Mouse (Mus musculus) erythroid progenitor cell, adult 5-6 weeks (primary cell): Measurements from ENCODE around the gene Adgrl2. TPM values are rescaled to one million over a fixed set of nuclear protein-coding genes. Genes with fewer than 3 reads are reported as not detected.

Experiments used
- ATAC-seq: replicated peaks from 2 replicates; pipeline ENCODE4 v1.8.0; 2016; ENCODE audit warnings: moderate number of reproducible peaks, mild to moderate bottlenecking, moderate TSS enrichment, inconsistent platforms; ENCODE audit not compliant: poor library complexity, low FRiP score, severe bottlenecking
- total RNA-seq, 2 experiments: library from RNA; stranded (forward) in 1 of 2; stranded (reverse) in 1 of 2; fragments of 150-400 nt in 1 of 2; fragments of 186-747, 209-891 nt in 1 of 2; gene quantifications; 2 replicates each; pipeline versions ENCODE4 v1.2.3 to v1.2.4; 2015 to 2017; ENCODE audit warnings: low replicate concordance in 2 of 2

The Adgrl2 gene
- total RNA-seq, 2 experiments from 2014 or later, result 1.2 to 6.7 TPM

DNA sequence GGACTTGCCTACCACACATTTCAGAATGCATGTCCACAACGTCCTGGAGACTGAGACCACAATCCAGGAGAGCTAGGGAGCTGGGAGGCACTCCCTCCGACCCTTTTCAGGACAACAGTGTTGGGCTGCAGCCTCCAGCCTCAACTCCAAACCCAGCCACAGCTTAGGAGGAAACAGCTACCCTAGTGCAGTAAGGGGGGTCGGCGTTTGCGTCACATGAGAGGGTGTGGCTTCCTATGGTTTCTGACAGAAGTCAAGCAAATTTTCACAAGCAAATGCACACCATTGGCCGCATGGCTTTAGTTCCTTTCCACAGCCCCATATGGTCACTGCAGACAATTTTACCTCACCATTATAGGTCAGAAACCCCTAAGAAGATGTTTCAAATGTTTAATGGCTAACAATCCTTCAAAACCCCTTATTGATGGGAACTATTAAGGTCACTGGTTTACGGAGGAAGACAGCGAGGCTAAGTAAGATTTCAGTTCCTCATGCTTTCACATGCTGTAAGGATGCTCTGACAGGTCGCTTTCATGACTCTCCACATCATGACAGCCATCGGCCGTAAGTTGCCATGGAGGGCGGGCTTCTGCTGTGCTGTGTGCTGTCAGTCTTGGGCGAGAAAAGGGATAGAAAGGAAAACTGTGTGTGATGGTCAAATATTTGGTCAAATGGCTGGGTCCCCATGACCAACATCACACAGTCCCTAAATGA lies 94.8 kb downstream of the Adgrl2 start:
- no peak for ATAC-seq

DNA sequence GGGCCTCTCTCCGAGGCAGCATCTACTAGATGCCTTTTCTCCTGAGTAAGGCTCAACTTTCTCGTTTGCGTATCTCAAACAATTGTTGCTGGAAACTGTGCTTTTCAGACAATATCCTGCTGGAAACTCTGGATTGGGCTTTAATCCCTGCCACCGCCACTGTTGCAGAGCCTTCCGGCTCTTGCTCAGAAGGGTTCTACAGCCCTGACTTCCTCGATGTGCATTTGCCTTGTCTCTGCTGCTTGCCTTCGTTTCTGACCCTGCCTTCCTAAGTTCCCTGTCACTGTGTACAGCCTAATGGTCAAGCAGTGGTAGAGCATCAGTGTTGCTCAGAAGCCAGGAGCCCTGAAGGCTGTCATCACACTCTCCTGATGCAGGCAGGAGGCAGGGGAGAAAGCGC lies 95.5 kb downstream of the Adgrl2 start:
- no peak for ATAC-seq

DNA sequence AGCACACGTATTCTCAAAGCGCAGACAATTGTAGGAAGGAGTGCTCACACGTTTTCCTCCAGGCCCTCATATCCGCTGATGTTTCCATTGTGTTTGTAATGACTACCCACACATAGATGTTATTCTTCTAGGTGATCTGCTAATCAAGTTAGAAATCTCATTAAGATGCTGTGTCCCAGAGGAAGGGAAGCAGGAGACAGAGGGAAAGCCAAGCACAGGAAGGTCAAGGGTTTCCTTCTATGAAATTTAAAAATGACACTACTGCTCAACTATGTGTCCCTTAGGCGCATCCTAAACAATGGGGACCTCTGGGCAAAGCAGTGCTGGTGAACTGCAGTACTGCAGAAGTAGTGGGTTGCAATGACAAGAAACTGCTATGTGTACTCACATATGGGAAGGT lies 102.5 kb downstream of the Adgrl2 start:
- no peak for ATAC-seq

DNA sequence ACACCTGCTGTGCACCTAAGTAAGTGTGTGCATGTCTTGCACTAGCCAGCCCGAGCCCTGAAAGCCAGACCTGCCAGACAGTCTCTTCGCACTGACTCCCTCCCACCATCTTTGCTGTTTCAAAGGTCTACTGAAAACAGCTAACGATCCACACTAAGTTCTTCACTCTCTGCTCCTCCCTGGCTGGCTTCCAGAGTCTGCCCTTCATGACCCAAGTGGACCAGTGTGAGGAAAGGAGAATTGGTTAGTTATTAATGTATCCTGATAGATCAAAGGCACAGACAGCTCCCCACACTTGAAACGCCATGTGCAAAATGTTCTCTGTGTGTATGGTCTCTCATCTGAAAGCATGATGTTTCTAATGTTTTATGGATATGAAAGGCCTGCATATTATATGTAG lies 103.4 kb downstream of the Adgrl2 start:
- no peak for ATAC-seq

DNA sequence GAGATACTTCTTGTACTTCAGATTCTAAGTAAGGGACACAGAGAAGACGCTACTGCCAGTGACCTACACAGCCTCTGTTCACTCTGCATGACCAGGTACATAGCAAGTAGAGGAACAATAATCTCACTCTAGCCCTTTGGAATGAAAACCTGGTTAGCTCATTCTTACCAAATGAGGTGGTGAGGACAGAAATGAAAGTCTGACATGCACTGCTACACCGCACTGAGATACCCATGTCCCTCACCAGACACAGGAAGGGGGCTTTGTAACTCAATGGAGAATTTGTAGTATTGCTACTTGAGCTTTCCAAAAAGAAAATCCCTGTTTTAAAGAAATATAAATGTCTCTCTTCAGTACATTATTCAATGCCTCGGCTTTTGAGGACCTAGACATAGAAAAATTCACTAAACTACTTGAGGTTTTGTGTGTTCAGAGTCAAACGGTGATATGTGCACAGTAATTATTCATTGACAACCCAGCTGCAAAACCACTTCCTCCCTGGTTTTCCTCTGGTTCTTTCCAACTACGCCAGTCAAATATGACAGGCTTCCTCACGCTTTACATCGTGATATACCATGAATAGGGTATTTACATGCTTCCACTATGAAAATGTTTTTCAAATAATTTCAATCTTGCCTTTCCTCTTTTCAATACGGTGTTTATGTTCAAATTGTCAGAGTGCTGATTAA lies 104.2 kb downstream of the Adgrl2 start:
- ATAC-seq, result no peak

DNA sequence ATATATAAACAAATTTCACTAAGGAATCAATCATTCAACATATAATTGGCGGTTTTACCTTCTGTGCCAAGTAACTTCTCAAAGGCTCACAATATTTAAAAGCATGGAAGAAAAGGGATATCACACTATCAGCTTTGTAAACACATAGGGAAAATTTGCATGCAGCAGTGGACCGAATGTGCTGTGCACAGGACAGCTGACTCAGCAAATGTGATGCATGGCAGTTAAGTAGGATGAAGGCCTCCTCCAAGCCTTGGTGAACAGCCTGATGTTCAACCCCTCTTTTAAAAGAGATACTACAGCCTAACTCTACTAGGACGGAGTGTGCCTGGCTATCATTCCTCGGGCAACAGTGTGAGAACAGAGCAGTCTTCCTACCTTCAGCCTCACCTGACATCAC lies 105.2 kb downstream of the Adgrl2 start:
- ATAC-seq, result no peak

DNA sequence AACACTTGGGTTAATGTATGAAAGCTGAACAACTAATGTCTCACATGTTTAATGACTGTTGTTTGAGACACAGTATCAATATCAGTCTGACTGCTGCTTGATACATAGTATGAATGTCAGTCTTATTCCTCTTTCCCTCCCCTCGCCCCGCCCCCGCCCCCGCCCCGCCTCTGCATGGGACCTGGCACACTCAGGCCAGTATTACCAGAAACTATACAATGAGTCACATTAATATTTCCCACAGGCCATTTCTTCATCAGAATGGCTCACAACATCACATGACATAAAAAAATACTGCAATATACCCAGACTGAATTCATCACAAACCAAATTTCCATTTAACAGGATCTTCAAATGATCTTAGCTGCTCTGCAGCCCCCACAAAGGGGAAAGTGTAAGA lies 108.9 kb downstream of the Adgrl2 start:
- ATAC-seq, result no peak

DNA sequence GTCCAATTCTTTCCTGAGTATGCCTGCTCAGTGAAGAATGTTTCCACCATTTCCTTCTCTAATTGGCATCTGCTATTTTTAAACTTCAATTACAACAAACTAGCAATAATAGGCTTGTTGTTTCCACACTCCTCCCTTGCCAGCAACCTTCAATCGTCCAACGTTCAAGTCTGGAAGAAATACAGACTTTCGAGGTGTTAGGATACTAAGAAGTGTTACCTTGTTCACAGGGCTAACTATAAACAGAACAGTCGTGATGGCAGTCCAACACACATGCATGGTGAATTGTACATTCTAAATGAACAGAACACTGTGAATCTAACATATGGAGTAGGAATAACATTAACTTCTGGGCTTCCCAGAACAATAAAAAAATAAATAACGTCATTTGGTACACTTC lies 117.8 kb downstream of the Adgrl2 start:
- no peak for ATAC-seq

DNA sequence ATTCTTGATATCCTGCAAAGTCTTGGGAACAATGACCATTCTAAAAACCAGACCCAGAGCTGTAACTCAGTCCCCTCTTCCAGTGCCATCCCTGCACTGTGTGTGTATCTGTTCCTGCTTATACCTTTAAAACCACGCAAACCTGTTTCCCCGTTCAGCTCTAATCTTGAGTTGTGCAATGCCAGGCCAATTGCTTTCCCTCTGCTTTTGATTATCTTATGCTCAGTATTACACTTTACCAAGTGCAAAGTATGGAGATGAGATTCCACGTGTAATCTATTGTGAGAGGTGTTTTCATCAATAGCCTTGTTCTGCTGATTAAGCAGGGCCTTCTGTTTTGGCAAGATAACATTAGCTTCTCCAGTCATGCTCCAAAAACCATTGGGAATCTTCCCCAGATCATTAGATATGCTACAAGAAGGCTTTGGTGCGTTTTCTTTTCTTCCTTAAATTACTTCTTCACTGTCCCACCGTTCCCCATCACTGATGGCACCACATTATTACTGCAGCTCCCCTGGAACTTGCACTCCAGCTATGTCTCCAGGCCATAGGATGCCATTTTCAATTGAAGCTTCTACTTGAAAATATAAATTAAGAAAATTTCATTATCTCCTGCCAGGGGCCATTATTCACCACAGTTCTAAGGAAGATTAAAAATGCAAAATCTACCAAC lies 118.4 kb downstream of the Adgrl2 start:
- ATAC-seq, result no peak

DNA sequence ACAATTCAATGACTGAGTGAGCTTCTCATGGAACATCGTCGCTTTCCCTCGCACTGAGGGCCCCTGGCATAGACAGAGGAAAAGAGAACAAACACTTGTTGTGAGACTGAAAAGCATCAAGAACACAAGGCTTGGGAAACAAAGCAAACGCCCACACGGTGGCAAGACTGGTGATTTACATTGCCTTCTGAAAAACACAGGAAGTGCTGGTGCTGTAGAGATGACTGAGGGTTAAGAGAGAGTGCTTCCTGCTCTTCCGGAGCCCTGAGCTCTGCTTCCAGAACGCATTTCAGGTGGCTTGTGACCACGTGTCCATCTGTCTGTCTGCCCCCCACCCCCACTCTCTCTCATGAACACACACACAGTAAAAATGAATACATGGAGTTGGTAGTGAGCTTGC lies 122.7 kb downstream of the Adgrl2 start:
- no peak for ATAC-seq

DNA sequence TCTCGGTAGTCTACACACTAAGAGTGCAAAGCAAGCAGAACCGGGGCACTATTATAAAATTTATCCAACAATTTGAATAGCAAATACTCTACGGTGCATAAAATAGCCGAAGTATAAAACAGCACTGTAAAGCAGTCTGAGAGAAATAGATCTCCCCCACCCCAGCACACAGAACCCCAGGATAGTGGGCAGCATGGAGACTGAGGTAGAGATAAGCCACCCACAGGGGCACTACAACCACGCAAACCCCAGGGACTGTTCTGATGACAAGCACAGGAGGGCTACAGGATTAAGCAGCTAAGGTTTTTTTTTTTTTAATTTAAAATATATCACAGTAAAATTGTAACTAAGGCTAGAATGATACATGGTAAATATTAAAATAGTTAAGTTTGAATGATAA lies 123.7 kb downstream of the Adgrl2 start:
- no peak for ATAC-seq

DNA sequence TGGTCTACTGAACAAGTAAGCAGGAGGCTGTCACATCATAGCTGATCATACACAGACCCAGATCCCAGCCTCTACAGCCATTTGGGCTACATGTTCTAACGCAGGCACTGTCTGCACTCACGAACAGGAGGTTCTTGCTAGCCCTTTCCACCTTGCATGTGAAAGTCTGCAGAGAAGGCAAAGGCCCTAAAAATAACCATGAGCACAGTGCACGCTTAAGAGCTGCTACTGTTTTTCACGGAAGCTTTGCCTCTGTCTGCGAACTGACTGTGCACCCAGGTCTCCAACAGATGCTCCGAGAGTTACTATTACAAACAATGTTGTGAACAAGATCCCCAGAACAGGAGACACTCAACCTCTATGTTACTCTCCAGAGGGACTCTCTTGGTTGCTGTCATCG lies 124.3 kb downstream of the Adgrl2 start:
- ATAC-seq, result no peak

DNA sequence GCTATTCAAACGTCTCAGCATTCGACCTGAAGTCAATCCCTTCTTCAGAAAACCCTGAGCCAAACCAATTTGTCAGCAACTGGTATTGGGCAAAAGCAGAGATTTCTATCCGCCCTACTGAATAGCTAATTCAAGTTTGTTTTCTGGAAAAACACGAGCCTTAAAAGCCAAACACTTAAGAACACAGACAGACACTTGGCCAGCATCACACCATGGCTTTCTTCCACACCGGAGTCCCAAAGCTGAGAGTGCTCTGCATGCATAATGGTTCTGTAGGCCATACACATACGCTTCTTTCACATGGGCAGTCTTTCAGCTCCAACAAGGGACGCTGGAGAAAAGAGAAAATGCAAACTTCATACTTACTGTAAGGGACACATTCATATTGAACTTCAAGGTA lies 125.1 kb downstream of the Adgrl2 start:
- no peak for ATAC-seq

DNA sequence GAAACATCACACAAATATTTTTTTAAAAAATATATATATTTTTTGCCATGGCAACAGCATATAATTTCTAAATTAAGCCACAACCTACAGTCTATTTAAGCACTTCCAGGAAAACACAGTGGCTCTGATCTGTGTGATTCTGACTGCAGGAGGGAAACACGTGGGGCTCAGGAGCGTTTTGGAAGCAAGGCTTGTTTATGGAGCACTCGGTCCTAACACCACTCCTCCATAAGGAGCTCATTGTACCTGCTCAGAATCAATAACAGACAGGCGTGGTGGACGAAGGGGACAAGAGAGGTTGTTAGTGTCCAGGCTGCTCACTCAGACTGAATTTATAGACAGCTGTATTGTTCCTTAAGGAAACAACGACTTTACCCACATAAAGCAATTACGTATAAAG lies 128.5 kb downstream of the Adgrl2 start:
- ATAC-seq, result no peak

DNA sequence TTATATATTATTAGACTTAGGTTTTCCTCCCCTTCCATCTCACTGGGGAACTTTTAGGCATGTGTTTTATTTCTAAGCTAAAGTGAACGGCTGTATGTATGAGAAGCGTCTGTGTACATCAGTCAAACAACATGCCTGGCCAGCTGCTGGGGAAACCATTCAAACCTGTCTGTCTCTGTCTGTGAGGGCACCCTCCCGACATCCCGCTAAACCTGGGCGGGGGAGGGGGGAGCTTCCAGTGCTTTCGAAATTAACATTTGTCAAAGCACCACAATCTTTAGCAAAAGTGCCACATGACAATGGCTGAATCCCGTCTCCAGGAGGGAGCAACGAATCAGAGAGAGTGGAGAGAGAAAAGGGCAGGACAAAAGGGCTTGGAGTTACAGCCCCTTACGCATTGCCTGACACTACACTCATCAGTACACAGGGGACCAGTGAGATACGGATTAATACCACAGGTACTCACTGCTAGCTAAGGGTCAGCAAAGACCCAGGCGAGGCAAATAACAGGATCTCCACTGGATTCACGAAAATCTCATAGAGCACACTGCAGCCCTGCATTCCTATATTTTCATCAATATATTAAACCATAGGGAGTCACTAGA lies 135.9 kb downstream of the Adgrl2 start:
- ATAC-seq, result no peak

DNA sequence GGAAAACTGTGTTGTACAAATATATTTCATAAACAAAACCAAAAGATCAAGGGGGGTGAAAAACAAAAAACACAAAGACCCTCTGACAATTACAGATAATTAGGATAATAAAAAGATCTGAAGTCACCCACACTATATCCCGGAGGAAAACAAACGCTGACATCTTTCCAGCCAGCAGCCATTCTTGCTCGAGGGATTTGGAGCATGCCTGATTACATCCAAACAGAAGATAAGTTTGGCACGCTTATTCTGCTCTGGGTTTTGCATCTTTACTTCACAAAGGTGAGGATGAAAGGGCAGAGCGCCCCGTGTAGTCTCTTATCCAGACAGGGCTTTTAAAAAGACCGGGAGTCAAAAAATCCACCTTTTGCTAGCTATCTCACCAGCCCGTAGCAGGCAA lies 137.0 kb downstream of the Adgrl2 start:
- ATAC-seq, result no peak

DNA sequence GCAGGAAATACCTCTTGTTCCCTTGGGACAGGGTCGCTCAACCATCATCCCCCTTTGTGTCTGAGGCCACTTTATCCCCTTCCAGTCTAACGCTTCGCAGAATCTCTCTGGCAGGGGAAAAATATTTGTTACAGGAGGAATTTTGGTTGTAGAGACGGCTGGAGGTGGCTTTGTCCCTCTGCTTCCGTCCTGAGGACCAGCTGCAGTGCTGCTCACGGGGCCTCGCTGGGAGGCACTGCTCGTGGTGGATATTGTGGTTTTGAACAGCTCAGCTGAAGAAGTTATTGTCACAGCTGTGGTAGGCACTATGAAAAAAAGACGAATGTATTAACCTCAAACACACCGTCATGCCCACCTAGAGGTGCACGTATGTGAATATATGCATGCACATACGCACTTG lies 137.8 kb downstream of the Adgrl2 start:
- ATAC-seq, result no peak

DNA sequence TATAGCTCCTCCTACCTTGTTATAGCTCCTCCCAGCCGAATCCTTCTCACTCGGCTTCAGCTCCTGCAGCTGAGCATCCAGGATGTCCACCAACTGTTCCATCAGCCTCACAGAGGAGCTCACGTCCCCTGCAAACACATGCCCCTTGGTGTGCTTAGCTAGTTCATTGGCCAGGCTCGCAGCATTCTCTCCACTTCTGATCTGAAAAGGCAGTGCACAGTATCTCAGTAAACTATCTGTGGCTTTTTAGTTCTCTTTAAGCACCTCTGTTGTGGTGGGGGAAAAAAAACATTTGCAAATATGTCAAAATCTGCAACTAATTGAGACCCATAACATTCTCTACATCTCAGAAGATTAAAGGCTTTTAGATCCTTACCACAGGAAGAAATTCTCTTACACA lies 139.5 kb downstream of the Adgrl2 start:
- ATAC-seq, result no peak; the same call in 1 of the 2 replicates

DNA sequence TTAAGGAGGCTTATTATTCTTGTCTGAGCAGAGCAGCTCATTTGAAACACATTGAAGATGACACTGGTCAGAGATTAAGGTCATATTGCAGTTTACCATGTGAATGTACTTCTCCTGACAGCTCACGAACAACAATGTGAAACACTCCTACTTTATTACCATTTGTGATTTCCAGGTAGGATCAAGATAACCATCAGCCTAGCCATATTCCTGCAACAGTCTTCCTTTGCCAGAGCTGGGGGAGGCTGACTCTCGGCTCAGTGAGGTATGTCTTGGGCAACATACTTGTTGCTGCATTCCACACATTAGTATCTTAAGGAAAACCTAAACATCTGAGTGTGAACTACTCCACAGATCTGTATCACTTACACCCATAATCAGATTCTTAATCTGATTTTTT lies 142.0 kb downstream of the Adgrl2 start:
- no peak for ATAC-seq

DNA sequence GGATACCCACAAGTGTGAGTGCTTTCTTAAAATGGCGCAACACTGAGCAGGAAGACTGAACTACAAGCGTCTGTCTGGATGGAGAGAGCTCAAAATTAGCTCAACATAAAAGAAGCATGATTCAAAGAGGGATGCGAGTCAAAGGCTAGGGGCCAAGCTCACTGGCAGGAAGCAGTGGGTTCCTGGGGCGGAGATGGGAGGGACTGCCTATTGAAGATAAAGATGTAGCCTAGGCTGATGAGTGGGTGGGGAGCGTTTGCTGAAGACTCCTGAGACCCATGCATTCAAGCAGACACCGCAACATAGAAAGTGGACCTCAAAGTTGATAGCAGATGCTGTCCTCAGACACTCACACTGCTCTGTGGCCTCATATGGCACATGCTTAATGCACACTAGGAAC lies 146.2 kb downstream of the Adgrl2 start:
- ATAC-seq, result no peak

DNA sequence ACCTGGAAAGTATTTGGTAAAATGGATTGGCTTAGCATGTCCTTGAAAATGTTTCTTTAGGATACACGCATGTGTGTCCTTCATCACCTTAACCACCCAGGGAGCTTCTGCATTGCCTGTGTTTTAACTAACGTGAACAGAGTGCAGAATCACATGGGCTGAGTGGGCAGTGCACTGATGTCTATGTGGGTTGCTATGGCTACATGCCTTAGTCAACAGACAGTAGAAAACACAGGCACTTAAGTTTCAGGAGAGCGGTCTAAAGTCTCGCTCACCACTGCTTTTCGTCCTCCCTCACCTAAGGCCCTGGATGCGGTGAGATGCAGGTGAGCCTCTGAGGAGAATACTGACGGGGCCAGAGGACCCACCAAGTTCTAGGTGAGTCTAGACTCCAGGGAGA lies 147.8 kb downstream of the Adgrl2 start:
- no peak for ATAC-seq
